Mouse (Mus musculus): ENCODE data around the gene Dync1li2.

Gene Dync1li2

DNA sequence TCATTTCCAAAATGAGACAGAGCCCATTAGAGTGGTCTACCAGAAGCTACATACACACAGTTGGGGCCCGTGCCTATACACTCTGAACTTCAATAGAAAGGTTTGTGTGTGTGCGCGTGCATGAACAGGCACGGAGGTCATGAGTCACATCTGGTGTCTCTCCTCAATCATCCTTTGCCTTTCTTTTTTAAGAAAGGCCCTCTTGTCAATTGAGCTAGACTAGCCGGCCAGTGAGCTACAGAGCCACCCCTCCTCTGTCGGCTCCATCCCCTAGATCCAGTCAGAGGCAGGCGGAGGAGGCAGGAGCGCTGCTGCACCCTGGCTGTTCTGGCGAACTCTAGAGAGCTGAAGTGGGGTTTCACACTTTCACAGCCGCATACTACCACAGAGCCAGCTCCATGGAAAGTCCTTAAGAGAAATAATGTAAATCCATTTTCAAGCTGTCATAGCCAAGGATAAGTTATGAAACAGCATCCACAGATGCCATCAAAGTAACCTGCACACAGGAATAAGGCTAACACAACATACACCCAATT, 63.5 kb downstream of the Dync1li2 start:
- DNase-seq: peak; percentile 57

DNA sequence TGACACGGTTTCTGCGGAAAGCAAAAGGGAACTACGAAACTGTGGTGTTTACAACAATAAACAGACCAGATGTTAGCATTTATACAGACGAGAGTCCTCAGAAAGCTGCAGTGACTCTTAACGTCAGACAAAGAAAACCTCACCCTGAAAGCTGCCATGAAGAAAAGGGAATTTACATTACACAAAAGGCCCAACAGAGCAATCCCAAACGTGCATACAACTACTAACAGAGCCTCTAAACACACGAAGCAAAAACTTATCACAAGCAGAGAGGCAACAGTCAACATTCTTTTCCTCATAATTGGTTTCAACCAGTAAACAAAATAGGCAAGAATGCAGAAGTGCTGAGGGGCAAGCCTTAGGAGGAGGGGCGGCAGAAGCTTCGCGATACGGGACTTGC, 66.2 kb downstream of the Dync1li2 start:
- no peak for DNase-seq

DNA sequence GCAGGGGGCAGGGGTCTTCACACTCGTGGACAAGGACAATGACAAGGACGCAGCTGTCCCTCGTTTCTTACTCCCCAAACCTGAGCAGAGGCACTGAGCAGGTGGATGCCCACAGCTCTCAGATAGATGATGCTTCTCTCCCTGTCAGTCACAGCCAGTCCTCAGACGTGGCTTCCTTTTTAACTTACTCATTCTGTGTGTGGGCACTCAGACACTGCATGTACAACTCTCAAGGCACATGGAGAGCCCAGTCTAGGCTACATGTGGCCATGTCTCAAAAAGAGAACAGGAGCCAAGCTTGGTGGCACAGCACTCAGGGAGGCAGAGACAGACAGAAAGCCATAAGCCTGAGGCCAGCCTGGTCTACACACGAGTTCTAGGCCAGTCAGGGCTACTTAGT, 66.9 kb downstream of the Dync1li2 start:
- DNase-seq: no peak

DNA sequence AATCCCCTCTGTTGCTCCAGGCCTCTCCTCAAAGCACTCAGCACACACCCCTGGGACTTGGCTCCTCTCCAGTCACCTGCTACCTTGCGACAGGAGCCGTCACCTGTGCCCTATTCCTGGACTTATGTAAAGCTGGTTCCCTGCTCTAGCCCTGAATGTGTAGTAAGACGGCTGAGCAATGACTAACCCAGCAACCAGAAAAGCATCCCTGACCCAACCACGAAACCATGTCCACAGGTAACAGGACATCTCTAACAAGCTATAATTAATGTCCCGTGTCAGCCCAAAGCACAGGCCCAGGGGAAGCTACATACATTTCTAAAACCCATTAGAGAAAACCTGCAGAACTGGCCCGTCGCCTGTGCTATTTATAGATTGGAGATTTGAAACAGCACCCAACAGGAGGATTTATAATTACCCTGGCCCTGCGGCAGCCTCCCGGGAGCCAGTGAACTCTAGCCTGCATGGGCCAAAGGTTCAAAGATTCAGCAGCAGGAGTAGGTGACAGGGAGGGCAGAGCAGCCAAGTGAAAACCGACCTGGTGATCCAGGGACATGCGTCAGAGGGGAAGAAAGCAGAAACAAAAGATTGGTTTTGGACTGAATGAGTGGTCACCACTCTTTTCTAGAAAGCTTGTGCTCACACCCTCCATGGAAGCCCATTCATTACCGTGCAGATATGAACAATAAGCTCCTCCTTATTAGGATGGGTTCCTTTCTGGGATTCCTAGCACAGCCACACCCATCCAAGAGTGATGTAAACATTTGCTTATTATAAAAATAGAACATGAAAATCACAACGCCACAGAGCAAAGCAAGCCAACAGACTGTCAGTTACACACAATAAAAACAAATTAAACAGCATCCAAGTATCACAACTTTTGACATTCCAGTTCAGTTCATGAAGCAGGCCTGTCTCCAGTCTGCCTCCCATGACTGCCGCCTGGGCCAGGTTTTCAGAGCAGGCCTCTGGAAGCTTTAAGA, 67.7 kb downstream of the Dync1li2 start:
- DNase-seq: no peak

DNA sequence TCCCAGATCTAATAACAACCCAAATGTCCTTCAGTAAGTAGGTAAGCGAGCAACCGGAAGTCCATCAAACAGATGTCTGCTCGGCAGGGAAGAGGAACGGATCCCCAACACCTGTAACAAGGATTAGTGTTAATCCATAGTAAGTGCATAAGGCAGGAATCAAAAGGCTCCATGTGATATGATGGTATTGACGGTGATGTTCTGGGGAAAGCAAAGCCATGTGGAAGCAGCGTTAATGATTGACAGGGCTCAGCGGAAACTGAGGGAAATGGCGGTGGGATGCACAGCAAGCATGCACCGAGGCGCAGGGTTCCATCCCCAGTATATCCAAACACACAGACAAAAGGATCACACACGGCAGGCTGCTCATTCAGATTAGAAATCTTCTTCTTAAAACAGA, 68.6 kb downstream of the Dync1li2 start:
- no peak for DNase-seq

DNA sequence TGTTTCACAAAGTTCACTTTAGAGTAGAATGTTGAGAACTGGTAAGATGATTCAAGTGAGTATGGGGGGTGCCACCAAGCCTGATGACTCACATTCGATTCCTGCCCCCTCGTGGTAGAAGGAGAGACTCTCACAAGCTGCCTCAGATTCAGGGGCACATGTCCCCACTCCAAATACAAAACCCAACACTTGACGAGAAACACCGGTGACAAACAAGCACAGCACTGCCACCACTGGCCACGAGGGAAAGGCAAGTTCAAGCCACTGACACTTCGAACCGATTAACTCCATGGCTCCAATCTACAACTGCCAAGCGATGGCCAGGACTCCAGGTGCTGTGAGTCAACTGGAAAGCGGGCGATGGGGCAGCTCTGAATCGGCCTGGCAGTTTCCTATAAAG, 69.1 kb downstream of the Dync1li2 start:
- DNase-seq: no peak

DNA sequence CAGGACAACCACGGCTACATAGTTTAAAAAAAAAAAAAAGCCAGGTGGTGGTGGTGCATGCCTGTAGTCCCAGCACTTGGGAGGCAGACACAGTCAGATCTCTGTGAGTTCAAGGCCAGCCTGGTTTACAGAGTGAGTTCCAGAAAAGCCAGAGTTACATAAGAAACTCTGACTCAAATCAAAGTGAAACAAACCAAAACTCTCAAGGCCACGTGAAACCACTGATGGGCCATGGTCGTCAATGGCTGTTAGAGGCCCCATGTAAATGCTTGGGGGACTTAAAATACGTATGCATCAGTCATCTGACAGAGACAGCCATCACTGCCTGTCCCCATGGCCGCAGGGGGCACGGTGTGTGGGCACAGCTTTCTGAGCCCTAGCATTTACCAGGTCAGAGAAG, 71.7 kb downstream of the Dync1li2 start:
- no peak for DNase-seq

DNA sequence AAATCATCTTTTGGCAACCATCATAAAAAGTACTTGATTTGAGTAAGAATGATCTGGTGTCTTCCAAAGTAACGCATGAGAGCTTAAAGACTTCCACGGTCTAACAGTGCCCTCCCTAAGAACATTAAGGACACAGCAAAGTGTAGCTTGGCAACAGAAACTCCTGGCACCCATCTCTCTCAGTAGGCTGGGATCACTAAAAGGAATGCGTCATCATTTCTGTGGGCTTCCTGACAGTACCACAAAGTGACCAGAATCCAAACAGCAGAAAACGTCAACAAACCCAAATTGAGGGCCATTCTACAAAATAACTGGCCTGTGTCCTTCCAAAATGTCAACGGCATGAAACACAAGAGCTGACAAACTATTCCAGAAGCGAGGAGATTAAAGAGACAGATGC, 72.8 kb downstream of the Dync1li2 start:
- no peak for DNase-seq

DNA sequence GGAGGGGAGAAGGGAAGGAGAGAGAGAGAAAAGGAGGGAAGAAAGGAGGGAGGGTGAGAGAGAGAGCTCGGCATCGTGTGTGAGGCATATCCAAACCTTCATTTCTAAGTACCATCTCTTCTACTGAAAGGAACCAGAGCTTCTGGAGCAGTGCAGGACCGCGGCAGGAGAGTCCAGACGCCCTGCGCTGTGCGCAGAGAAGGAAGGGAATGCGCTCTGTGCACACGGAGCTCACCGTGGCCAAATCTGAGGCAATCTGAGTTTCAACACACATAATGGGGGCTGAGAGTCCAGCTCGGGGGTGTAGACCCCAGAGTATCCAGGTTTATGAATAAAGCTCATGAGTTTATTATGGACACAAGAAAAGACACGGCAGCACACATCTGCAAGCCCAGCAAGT, 73.3 kb downstream of the Dync1li2 start:
- DNase-seq: no peak

Data from embryo, embryonic 11 days (tissue).